Mouse (Mus musculus) stomach, postnatal 0 days (tissue): ENCODE measurements around the gene Nfasc.

Experiments
- CTCF ChIP-seq: IDR thresholded peaks from 2 replicates; pipeline ENCODE4 v1.5.1; 2016; ENCODE audit warnings: antibody characterized with exemption, low read depth, mild to moderate bottlenecking, moderate library complexity
- EP300 ChIP-seq: optimal IDR thresholded peaks from 2 replicates; pipeline ENCODE3; 2016; ENCODE audit warnings: antibody characterized with exemption

DNA sequence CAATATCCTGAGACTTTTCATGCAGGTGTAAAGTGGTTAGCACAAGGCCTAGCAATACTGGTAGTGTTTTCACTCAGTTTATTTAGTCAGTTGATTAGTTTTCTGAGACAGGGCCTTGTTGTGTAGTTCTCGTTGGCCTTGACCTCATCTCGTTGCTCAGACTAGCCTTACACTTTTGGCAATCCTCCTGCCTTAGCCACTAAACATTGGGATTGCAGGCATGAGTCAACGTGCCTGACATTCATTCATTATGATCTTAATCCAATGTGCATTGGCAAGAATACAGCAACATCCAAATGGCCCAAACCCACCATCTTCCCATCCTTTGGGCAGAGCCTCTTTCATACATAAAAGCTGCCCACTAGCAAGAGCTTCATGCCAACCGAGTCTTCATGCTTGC lies 129.5 kb downstream of the Nfasc start:
- TF ChIP-seq CTCF (no peak), EP300 (no peak)
